Comparison of ENCODE assay signal across 23 mouse cellular contexts in genomic region chr5:139215184-139215583, GRCm38 (mm10). TPM values are rescaled to one million over a fixed set of nuclear protein-coding genes. Genes with fewer than 3 reads are reported as not detected.
A peak's percentile ranks its signal among the peaks of the same experiment; 100 is the strongest.
DNase-seq lines count a peak whose midpoint lies in the region; ATAC-seq and TF ChIP-seq lines count a peak whose summit lies in the region.
"Had no signal": no experiment of that assay in that cellular context is flagged by ENCODE, and none has a peak within 500 bp of the region (broad histone marks: within the 10 kb centered on the region; RNA-seq: fewer than 3 reads in every experiment).

No protein-coding gene starts in this region.

- H3K4me1 ChIP-seq in lung, postnatal 0 days (ENCODE audit: insufficient read depth, low read depth, low read length) = no peaks in the 10 kb centered on the region
- peaks cover 9% of the 10 kb centered on the region; the same call in 1 of the 2 replicates for H3K4me1 ChIP-seq in small intestine, adult 2 months (ENCODE audit: control insufficient read depth, insufficient read depth, insufficient read length, low read length)
- H3K4me1 ChIP-seq: embryonic facial prominence, embryonic 12.5 days; hindbrain, embryonic 12.5 days; midbrain, embryonic 13.5 days; neural tube, embryonic 13.5 days had no signal

- ATAC-seq in lung, postnatal 0 days = 0 out of 2 replicates have a peak, but pooled peaks have one; percentile 13
- ATAC-seq: forebrain, embryonic 14.5 days; inflammation-experienced regulatory T-cells, adult 6 months; midbrain, embryonic 13.5 days had no signal

- DNase-seq in lung, postnatal 0 days (ENCODE audit: low spot score) = no peak
- DNase-seq in lung, postnatal 4 days = no peak
- DNase-seq in Muller cell, postnatal 12 days (ENCODE audit: inconsistent ontology term) = peak; percentile 45
- DNase-seq in adrenal gland, postnatal 14 days = peak; percentile 49
- no peak for DNase-seq in layer of hippocampus, adult 9-11 months
- no peak for DNase-seq in cerebellum, adult 9-11 months
- DNase-seq: cerebellum, adult 2 months; heart, postnatal 10 days; kidney, adult 8-10 months; kidney, postnatal 25 days; spleen, adult 18-20 months; thymus, postnatal 14 days had no signal

- H3K27ac ChIP-seq in lung, postnatal 0 days (ENCODE audit: low read length) = no peak overlapping the region
- H3K27ac ChIP-seq in small intestine, adult 2 months (ENCODE audit: insufficient read depth, low read depth, low read length) = peak overlapping the region; percentile 46; the same call in 1 of the 2 replicates
- H3K27ac ChIP-seq: embryonic facial prominence, embryonic 12.5 days; heart, embryonic 10.5 days; hindbrain, embryonic 12.5 days; liver, embryonic 15.5 days; midbrain, embryonic 13.5 days; neural tube, embryonic 13.5 days had no signal

- H3K4me2 ChIP-seq in lung, postnatal 0 days (replicated peaks; ENCODE audit: low read depth, low read length) = no peak overlapping the region
- H3K4me2 ChIP-seq: embryonic facial prominence, embryonic 12.5 days; hindbrain, embryonic 12.5 days; liver, embryonic 15.5 days; midbrain, embryonic 13.5 days; neural tube, embryonic 13.5 days had no signal

- 93% methylated on average over 5 of the region's 5 CpGs for WGBS in lung, postnatal 0 days
- WGBS in small intestine, adult 2 months = 97% methylated on average over 5 of the region's 5 CpGs

- no peak overlapping the region for H3K9ac ChIP-seq in lung, postnatal 0 days (replicated peaks; ENCODE audit: low read depth)
- H3K9ac ChIP-seq: embryonic facial prominence, embryonic 12.5 days; hindbrain, embryonic 12.5 days; liver, embryonic 15.5 days; midbrain, embryonic 13.5 days; neural tube, embryonic 13.5 days had no signal

- no peak overlapping the region for H3K4me3 ChIP-seq in lung, postnatal 0 days (ENCODE audit: low read depth, low read length)
- H3K4me3 ChIP-seq in small intestine, adult 2 months (ENCODE audit: low read depth, low read length) = no peak overlapping the region
- H3K4me3 ChIP-seq: embryonic facial prominence, embryonic 12.5 days; erythroblast, embryonic 14.5 days; heart, embryonic 10.5 days; hindbrain, embryonic 12.5 days; liver, embryonic 15.5 days; midbrain, embryonic 13.5 days; neural tube, embryonic 13.5 days had no signal

- no peak for TF ChIP-seq POLR2A in small intestine, adult 2 months (IDR thresholded peaks at IDR 0.05; ENCODE audit: low read depth, low read length)

- TF ChIP-seq EP300 in lung, postnatal 0 days (IDR thresholded peaks at IDR 0.05) = 0 out of 2 replicates have a peak, but pooled peaks have one; percentile 10

- no peaks in the 10 kb centered on the region for H3K9me3 ChIP-seq in lung, postnatal 0 days (ENCODE audit: low read length)
- H3K9me3 ChIP-seq: embryonic facial prominence, embryonic 12.5 days; G1E; heart, embryonic 10.5 days; hindbrain, embryonic 12.5 days; liver, embryonic 15.5 days; midbrain, embryonic 13.5 days; neural tube, embryonic 13.5 days had no signal

- TF ChIP-seq CTCF in lung, postnatal 0 days (IDR thresholded peaks at IDR 0.05) = no peak
- TF ChIP-seq CTCF in small intestine, adult 2 months (IDR thresholded peaks at IDR 0.05; ENCODE audit: extremely low read depth, insufficient read length, insufficient replicate concordance, low read depth, low read length) = no peak

- H3K36me3 ChIP-seq in lung, postnatal 0 days (ENCODE audit: insufficient read depth, low read length) = no peaks in the 10 kb centered on the region
- peaks cover 15% of the 10 kb centered on the region for H3K36me3 ChIP-seq in small intestine, adult 2 months (ENCODE audit: control insufficient read depth, insufficient read depth, low read length)

- no peaks in the 10 kb centered on the region for H3K27me3 ChIP-seq in lung, postnatal 0 days (replicated peaks; ENCODE audit: insufficient read depth, low read length)
- no peaks in the 10 kb centered on the region for H3K27me3 ChIP-seq in small intestine, adult 2 months (ENCODE audit: control insufficient read depth, insufficient read depth, low read length)
- H3K27me3 ChIP-seq: embryonic facial prominence, embryonic 12.5 days; hindbrain, embryonic 12.5 days; liver, embryonic 15.5 days; midbrain, embryonic 13.5 days; neural tube, embryonic 13.5 days had no signal

RNA-seq across cellular contexts. Expression of gene Sun1, which starts 14.7 kb away (rescaled TPM):
- polyA plus RNA-seq in lung, postnatal 0 days (2015; fragmentation: Nextera tagmentation; extraction: Ambion mirVana) = 35.1 and 37.6 TPM in 2 replicates
- 63.6 and 78.6 TPM in 2 replicates for total RNA-seq in adrenal gland, postnatal 14 days (2021)
- 15.4 and 27.5 TPM in 2 replicates for polyA plus RNA-seq in small intestine, adult 2 months (2012; rRNA removed)

RNA-seq across cellular contexts. Expression of gene Get4, which starts 36.9 kb away (rescaled TPM):
- 151 and 170 TPM in 2 replicates for polyA plus RNA-seq in lung, postnatal 0 days (2015; fragmentation: Nextera tagmentation; extraction: Ambion mirVana)
- total RNA-seq in adrenal gland, postnatal 14 days (2021) = 62.4 and 73.8 TPM in 2 replicates
- polyA plus RNA-seq in small intestine, adult 2 months (2012; rRNA removed) = 82.6 and 240 TPM in 2 replicates

Comparison
In these comparisons a context has a peak if more than half of its experiments do, and no peak if none do; other contexts are left out.
1. DNase-seq: peak in Muller cell, postnatal 12 days (single experiment) and adrenal gland, postnatal 14 days (single experiment); none in lung, postnatal 0 days (single experiment), lung, postnatal 4 days (0 of 2), layer of hippocampus, adult 9-11 months (single experiment) and cerebellum, adult 9-11 months (single experiment).